Mouse (Mus musculus) intestine, embryonic 16.5 days (tissue): ENCODE data around the gene Glb1. TPM values are rescaled to one million over a fixed set of nuclear protein-coding genes. Genes with fewer than 3 reads are reported as not detected.

ENCODE experiments used
- ATAC-seq: fragments of 200-750 bp; cut with Nextera tagmentation; 2 replicates; pipeline ENCODE4 v1.8.0; 2017; ENCODE audit warnings: moderate TSS enrichment, moderate library complexity
- H3K27ac ChIP-seq: fragments of 300-500 bp; sonication (generic); 2 replicates; pipeline ENCODE4 v1.5.1; 2014; ENCODE audit warnings: mild to moderate bottlenecking, low read length
- H3K27me3 ChIP-seq: fragments of 300-500 bp; sonication (generic); replicated peaks from 2 replicates; pipeline ENCODE4 v1.6.1; 2014; ENCODE audit warnings: low read length, control low read depth, mixed read lengths; ENCODE audit not compliant: control insufficient read depth, insufficient read depth
- H3K36me3 ChIP-seq: fragments of 300-500 bp; sonication (generic); 2 replicates; pipeline ENCODE4 v1.6.1; 2014; ENCODE audit warnings: low read length, control low read depth; ENCODE audit not compliant: control insufficient read depth, insufficient read depth
- H3K4me1 ChIP-seq: fragments of 300-500 bp; sonication (generic); 2 replicates; pipeline ENCODE4 v1.6.1; 2014; ENCODE audit warnings: low read length, control low read depth, mixed read lengths; ENCODE audit not compliant: control insufficient read depth, insufficient read depth
- H3K4me2 ChIP-seq: fragments of 300-500 bp; sonication (generic); 2 replicates; pipeline ENCODE4 v1.6.1; 2014; ENCODE audit warnings: low read depth, low read length, control low read depth
- H3K4me3 ChIP-seq: fragments of 300-500 bp; sonication (generic); 2 replicates; pipeline ENCODE4 v1.5.1; 2014; ENCODE audit warnings: mild to moderate bottlenecking, low read length
- H3K9ac ChIP-seq: fragments of 300-500 bp; sonication (generic); 2 replicates; pipeline ENCODE4 v1.6.1; 2014; ENCODE audit warnings: low read depth, low read length
- H3K9me3 ChIP-seq: fragments of 300-500 bp; sonication (generic); 2 replicates; pipeline ENCODE4 v1.6.1; 2016; ENCODE audit warnings: low read length, control low read depth; ENCODE audit not compliant: control insufficient read depth
- WGBS: fragments of 180-500 bp; shearing (Covaris S2); extraction: QIAGEN DNeasy Blood & Tissue Kit; methylation state at CpG from one replicate; pipeline ENCODE4 v1.1.7; 2014; 5-methylcytosine and 5-hydroxymethylcytosine counted together
- polyA plus RNA-seq: library from polyadenylated mRNA; unstranded; fragments of >200 nt; fragmentation: Nextera tagmentation; extraction: Ambion mirVana; gene quantifications from 2 replicates; pipeline ENCODE4 v1.2.1, GENCODE M21; 2015

Gene Glb1
- polyA plus RNA-seq, 1 experiment from 2014 or later = 295 TPM

DNA sequence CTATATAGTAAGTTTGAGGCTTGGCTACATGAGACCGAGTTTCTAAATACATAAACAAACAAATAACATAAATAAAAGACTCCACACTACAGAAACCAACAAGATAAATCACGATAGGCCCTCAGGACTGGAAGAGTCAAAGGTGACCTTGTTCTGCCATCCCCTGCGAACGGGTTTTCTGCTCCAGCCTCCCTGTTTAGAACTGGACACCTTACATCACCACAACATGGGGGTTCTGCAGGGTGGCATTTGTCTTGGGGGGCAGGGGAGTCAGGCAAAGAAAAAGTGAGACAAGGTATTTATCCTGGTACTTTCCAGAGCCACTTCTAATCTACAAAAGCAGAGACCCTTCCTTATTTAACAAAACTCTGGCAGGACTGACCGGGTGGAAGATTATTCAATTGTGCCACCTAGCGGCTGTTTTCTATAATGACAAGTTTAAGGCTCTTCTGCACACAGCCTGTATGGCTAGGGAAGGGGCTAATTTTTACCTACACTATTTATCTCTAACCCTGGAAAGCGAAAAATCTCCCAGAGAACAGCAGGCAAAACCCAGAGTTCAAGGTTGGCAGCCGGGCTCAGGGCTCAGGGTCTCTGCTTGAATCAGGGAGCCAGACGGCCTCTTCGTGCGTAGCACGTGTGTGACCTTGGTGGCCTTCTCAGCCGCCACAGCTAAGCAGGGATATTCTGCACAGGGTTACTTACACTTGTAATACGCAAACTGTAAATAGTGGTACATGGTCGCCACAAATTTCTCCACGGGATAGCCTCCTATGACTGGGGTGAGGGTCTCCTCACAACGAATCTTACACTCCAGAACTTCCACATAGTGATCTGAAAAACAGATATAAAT lies 19.8 kb upstream of the Glb1 start:
- 67% methylated on average over 17 of the region's 17 CpGs for WGBS
- Histone ChIP-seq H3K27ac (no peak overlapping the region), H3K4me2 (no peak overlapping the region), H3K36me3 (peaks cover 17% of the 10 kb centered on the region), H3K27me3 (no peaks in the 10 kb centered on the region), H3K9me3 (no peaks in the 10 kb centered on the region), H3K4me3 (no peak overlapping the region), H3K4me1 (peaks cover 9% of the 10 kb centered on the region), H3K9ac (no peak overlapping the region)
- no peak for ATAC-seq

DNA sequence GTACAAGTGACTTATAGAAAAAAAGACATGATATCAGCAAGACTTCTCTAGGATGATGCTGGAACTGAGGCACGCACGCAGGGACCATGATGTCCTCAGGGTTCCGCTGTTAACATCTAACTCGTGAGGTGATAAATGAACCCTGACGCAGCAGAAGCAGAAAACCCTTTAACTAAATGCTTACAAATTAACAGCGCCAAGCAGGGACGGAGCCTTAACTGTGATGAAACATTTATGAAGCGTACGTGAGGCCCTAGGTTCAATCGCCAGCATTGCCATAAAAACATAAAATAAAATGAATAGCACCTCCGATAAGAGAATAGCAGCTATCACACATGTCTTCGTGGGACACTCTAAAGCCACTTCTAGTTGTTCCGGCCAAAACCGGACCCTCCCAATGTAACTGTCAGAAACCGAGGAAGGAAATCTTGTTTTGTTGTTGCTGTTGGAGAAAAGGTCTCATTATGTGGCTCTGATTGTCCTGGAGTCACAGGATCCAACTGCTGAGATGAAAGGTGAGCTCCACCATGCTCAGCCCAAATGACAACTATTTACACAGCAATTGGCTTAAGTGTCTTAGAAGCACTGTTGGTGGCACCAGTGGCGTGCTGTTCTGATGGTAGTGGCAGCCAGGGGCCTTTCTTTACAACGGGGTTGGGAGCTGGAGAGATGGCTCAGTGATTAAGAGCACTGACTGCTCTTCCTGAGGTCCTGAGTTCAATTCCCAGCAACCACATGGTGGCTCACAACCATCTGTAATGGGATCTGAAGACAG lies 17.8 kb upstream of the Glb1 start:
- Histone ChIP-seq H3K9ac (no peak overlapping the region), H3K4me3 (no peak overlapping the region), H3K27ac (peak overlapping the region; percentile 88), H3K27me3 (no peaks in the 10 kb centered on the region), H3K9me3 (no peaks in the 10 kb centered on the region), H3K4me2 (no peak overlapping the region), H3K36me3 (peaks cover 11% of the 10 kb centered on the region), H3K4me1 (peaks cover 19% of the 10 kb centered on the region)
- 63% methylated on average over 17 of the region's 17 CpGs for WGBS
- ATAC-seq = peak; percentile 77

DNA sequence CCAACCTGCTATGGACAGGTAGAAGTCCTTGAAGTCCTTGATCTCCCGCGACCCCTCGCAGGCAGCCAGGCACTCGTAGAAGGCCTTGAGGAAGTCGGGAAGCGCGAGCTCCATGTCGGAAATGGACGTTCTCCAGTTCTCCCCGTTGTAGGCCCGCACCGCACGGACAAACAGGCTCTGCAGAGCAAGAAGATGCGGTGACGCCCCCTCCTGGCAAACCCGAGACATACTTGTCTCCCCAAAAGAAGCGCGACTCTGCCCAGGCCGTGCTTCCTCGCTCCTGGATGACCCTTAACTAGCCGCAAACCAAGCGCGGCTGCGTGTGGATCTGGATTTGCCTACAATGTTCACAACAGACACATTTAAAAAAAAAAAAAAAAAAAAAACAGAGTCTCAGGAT lies 16.2 kb upstream of the Glb1 start:
- peaks cover 11% of the 10 kb centered on the region for H3K36me3 ChIP-seq
- H3K4me3 ChIP-seq = no peak overlapping the region
- ATAC-seq = no peak
- no peak overlapping the region for H3K9ac ChIP-seq
- H3K4me1 ChIP-seq = peaks cover 22% of the 10 kb centered on the region
- H3K9me3 ChIP-seq = no peaks in the 10 kb centered on the region
- no peak overlapping the region for H3K4me2 ChIP-seq
- no peaks in the 10 kb centered on the region for H3K27me3 ChIP-seq
- H3K27ac ChIP-seq = peak overlapping the region; percentile 88; the same call in 1 of the 2 replicates
- whole genome bisulfite sequencing = 90% methylated on average over 24 of the region's 24 CpGs

DNA sequence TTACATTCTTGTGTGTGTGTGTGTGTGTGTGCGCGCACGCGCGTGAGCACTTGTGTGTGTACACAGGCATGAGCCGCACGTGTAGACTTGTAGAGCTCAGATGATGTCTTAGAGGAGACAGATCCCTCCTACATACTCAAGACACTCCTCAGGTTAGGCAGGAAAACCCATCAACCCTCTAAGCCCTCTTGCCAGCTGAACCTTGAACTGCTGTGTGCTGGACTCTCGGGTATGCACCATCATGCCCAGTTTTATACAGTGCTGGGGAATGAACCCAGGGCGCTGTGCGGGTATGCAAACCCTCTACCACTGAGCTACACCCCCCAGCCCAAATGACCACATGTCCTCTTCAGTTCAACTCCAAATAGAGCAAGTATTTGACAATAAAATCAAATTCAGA lies 15.7 kb upstream of the Glb1 start:
- Histone ChIP-seq H3K36me3 (peaks cover 11% of the 10 kb centered on the region), H3K9me3 (no peaks in the 10 kb centered on the region), H3K9ac (no peak overlapping the region), H3K4me2 (no peak overlapping the region), H3K4me3 (no peak overlapping the region), H3K27ac (no peak overlapping the region), H3K4me1 (peaks cover 21% of the 10 kb centered on the region; the same call in 1 of the 2 replicates), H3K27me3 (no peaks in the 10 kb centered on the region)
- ATAC-seq = no peak
- WGBS = 94% methylated on average over 10 of the region's 10 CpGs

DNA sequence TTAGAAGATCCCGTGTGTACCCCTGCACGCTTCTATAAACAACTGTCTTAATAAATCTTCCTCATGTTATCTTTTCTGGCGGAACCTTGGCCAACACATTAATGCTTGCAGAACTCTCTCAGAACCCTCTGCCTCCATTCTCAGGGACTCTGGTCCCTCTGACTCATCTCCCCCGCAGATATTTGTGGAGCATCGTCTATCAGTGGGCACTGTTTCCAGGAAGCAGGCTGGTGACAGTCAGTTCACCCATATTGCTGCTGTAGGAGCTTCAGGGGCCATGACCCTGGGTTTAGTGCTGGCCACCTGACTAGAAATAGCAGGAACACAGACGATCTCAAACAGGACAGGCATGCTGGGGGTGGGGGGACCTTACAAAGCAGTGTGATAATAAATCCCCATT lies 13.8 kb upstream of the Glb1 start:
- Histone ChIP-seq H3K9me3 (no peaks in the 10 kb centered on the region), H3K27ac (no peak overlapping the region), H3K36me3 (peaks cover 5% of the 10 kb centered on the region), H3K4me1 (peaks cover 20% of the 10 kb centered on the region), H3K4me2 (no peak overlapping the region), H3K27me3 (no peaks in the 10 kb centered on the region), H3K9ac (no peak overlapping the region), H3K4me3 (no peak overlapping the region)
- 39% methylated on average over 6 of the region's 6 CpGs for WGBS
- no peak for ATAC-seq

DNA sequence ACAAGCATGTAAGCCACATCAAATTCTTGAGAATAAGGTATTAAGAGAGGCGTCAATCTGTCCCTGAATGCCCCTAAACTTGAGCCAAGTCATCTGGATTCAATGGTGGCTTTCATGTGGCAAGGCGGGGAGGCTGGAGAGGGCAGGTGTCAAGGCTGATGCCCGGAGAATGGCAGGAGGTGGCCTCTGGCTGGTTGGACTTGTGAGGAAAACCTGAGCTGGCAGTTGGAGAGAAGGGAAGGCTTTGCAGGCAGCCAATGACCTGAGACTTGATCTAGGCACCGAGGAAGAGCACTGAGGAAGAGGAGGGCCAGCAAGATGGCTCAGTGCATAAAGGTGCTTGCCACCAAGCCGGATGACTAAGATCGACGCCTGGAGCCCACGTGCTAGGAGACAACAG lies 12.6 kb upstream of the Glb1 start:
- H3K9me3 ChIP-seq = no peaks in the 10 kb centered on the region
- WGBS = 88% methylated on average over 8 of the region's 8 CpGs

DNA sequence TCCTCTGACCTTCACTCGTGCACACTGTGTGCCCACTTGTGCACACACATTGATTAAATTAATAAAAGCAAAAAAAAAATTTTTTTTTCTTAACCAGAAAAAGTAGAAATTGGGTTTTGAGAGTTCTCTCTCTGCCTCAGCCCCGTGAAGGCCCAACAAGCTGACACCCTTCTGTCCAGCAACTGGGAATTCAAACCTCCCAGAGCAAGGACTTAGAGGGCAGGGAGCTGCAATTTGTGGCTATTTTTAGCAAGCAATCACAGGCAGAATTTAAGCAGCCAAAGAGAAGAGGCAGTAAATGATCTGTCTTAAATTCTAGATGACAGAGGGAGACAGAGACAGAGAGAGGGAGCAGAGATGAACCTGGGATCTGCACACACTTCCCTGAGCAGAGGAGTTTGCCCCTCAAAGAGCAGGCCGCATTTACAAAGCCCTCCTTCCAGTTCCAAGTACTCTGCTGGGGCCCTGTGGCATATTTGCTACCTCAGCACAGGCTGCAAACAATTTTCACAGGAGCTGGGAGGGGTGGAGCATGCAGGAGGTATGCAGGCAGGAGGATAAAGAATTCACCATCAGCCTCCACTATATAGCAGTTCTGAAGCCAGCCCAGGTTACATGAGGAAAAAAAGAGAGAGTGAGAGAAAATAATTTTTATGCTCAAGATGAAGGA lies 12.0 kb upstream of the Glb1 start:
- Histone ChIP-seq H3K4me3 (peak overlapping the region; percentile 63; the same call in 1 of the 2 replicates), H3K4me1 (peaks cover 20% of the 10 kb centered on the region), H3K4me2 (peak overlapping the region; percentile 77), H3K9me3 (no peaks in the 10 kb centered on the region), H3K36me3 (peaks cover 5% of the 10 kb centered on the region), H3K27me3 (no peaks in the 10 kb centered on the region), H3K9ac (peak overlapping the region; percentile 40), H3K27ac (peak overlapping the region; percentile 69)
- no peak for ATAC-seq
- 62% methylated on average over 3 of the region's 3 CpGs for WGBS

More for the DNA sequence above, 12.6 kb upstream of the Glb1 start:
- Histone ChIP-seq H3K9ac (peak overlapping the region; percentile 40), H3K36me3 (peaks cover 5% of the 10 kb centered on the region), H3K27ac (peak overlapping the region; percentile 69; the same call in 1 of the 2 replicates), H3K4me3 (no peak overlapping the region), H3K4me2 (no peak overlapping the region), H3K27me3 (no peaks in the 10 kb centered on the region), H3K4me1 (peaks cover 20% of the 10 kb centered on the region)
- no peak for ATAC-seq

DNA sequence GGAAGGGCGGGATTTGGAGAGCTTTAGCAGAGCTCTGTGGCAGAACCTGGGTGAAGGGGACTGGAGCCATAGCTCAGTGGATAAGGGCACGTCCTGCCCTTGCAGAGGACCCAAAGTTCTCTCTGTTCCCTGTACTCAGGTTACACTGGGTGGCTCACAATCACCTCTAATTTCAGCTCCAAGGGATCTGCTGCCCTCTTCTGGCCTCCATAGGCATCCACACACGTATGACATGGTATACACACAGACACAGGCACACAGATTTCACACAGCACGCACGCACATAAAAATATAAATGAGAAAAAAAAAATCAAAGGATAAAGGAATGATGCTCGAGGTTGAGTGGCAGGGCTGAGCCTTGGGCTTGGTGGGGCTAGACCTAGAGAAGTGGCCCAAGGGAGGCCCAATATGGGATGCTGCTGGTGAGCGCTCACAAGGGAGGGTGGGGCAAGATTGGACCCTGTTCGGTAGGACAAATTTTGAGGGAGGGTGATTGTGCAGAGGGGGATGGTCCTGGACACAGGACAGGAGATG lies 11.4 kb upstream of the Glb1 start:
- Histone ChIP-seq H3K4me3 (peak overlapping the region; percentile 63), H3K27ac (peak overlapping the region; percentile 97), H3K36me3 (peaks cover 3% of the 10 kb centered on the region), H3K27me3 (no peaks in the 10 kb centered on the region), H3K9ac (peak overlapping the region; percentile 79; the same call in 1 of the 2 replicates), H3K4me1 (peaks cover 20% of the 10 kb centered on the region), H3K9me3 (no peaks in the 10 kb centered on the region), H3K4me2 (peak overlapping the region; percentile 77)
- 76% methylated on average over 8 of the region's 8 CpGs for WGBS
- peak; percentile 23 for ATAC-seq
